Mouse (Mus musculus) kidney, adult 2 months (tissue): Measurements from ENCODE around the gene Lcn5.

Source experiments
- CTCF ChIP-seq: fragments of 200-500 bp; conservative IDR thresholded peaks from 2 replicates; pipeline ENCODE4 v1.5.1; 2011; ENCODE audit warnings: low read depth, mild to moderate bottlenecking, control low read depth, low read length, moderate library complexity, mixed read lengths; ENCODE audit not compliant: insufficient read depth, insufficient read length
- POLR2A ChIP-seq: fragments of 200-500 bp; IDR thresholded peaks from one replicate; pipeline ENCODE4 v1.6.1; 2011; ENCODE audit warnings: low read depth, low read length, control low read depth

DNA sequence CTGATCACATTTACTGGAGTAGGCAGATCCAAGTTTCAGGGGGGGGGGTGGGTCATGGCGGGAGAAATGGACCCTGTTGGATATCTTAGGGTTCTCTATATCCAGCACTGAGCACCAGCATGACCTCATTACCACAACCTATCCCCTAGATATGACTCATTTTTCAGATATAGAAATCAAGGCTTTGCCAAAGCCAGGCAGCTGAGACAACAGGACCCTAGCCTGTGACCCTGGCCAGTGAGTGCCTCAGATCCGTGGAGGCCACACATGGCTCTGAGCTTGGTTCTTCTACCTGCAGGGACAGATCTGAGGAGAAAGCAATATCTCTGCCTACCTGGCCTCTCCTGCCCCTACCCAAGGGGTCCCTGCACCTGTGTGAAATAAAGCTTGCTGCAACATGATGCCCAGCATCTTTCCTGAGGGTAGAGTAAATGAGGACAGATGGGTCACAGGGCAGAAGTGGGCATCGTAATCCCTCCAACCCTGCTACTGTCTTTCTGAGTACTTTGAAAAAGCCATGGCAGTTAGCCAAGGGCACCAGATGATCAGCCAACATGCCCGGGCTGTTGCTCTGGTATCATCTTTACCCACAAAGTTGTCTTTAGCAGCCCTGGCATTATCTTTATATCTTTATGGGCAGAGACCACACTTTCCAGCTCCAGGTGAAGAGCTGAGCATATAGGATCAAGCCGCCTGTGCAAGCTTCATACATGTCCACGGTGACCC lies 3.7 kb downstream of the Lcn5 start:
- TF ChIP-seq POLR2A (no peak), CTCF (no peak)
